Mouse (Mus musculus) cerebral cortex, adult 2 months (tissue): ENCODE measurements around the gene Gfra4.

Experiments used
- WGBS: fragments of 180-500 bp; shearing (Covaris S2); methylation state at CpG from one replicate; pipeline ENCODE4 v1.1.7; 2018; 5-methylcytosine and 5-hydroxymethylcytosine counted together

Gene Gfra4

DNA sequence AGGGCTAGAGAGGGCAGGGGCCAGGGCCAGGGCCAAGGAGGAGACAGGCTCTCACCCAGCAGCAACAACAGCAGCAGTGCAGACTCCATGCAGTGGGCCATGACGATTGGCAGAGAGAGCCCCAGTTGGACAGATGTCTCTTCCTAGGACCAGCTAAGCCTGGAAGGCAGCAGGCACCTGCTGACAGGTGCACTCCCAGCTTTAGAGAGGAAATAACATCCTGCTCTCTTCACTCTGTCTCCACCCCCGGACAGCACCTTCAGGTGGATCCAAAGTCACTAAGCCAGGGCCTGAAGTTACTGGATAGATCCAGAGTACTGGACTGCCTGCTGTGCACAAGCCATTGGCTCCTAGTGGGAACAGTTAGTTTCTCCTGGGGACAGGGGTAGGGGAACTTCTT lies at the start of gene Gfra4:
Gene Gfra4, minus strand, starts transcription at position 101 of the 400 bp plus-strand sequence.
- 73% methylated on average over 2 of the region's 2 CpGs for WGBS

DNA sequence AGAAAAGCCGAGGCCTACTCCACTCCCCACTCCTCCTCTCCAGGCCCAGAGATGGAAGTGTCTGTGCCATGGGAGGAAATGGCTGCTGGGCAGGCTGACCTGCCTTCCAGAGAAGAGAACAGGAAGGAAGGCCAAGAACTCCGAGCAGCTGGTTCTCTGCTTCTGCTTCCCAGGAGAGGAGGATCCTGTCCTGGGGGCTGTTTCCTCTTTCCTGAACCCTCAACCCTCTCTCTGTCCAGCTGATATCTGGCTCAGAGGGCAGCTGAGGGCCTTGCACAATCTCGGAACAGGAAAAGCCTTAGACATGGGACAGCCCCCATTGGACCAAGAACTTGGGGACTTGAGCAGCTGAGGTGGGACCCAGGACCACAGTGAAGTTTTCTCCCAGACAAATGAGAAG lies 48.0 kb upstream of the Gfra4 start:
- WGBS: 83% methylated on average over 3 of the region's 3 CpGs

DNA sequence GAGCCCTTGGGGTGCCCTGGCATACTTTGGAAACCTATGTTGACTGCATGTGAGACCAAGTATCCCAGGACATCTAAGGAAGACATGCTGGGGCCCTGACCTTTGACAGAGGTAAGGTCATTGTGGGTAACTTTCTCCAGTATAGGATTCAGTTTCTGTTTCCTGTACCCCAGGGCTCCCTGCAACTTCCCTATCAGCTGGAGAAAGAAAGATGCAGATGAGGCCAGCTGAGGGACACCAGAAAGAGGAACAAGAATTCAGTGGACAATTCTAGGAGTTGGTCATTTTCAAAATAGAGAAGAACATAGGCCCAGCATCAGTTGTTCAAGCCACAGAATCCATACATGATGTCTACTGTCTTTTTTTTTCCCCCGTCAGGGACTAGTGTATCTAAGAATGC lies 46.7 kb upstream of the Gfra4 start:
- 92% methylated on average over 1 of the region's 1 CpGs for WGBS

DNA sequence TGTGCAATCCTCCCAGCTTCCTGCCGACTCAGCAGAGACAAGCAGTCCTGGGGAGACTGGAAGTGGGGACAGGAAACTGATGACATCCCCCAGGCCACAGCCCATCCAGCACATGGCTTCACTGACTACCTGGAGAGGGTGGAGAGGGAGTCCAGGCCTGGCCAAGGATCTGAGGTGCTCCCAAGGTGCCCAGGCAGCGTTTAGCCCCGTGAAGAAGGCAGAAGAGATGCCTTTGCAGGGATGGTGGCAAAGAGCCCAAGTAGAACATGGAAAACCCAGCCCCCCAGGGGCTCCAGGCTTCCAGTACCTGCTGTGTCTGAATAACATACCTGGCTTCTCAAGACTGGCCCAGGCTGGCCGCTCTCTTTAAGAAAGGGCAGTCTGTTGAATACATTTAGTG lies 45.7 kb upstream of the Gfra4 start:
- WGBS: 86% methylated on average over 4 of the region's 4 CpGs

DNA sequence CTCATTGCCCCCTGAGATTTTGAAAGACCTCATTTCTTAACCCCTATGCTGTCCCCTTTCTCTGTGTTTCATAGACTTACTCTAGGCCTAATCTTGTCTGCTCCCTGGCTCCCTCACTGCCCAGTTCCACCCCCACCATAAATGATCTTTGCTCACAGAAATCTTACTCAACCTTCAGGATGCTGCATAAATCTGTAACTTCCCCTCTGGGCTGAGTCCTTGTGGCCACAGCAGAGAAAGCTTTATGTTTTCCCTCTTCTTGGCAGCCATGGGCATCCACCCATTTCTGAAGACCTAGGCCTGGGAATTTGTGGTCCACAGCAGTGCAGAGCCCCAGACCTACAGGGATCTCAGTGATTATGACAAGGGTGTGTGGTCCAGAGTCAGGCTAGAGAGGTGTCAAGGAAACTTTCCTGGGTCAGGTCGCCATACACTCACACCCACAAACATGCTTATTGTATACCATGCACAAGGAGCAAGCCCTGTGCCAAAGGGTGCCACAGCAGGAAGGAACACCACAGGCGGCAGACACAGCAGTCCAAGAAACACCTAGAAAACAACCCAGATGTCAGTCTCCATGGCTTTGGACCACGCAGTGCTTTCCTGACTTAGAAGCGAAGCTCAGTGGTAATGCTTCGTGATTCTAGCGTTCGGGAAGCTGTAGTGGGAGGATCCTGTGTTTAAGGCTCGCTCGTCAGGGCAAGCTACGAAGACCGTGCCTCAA lies 43.9 kb upstream of the Gfra4 start, which contains the start of gene Siglec1:
Gene Siglec1, minus strand, starts transcription at position 99 of the 724 bp plus-strand sequence.
- 85% methylated on average over 11 of the region's 11 CpGs for WGBS

DNA sequence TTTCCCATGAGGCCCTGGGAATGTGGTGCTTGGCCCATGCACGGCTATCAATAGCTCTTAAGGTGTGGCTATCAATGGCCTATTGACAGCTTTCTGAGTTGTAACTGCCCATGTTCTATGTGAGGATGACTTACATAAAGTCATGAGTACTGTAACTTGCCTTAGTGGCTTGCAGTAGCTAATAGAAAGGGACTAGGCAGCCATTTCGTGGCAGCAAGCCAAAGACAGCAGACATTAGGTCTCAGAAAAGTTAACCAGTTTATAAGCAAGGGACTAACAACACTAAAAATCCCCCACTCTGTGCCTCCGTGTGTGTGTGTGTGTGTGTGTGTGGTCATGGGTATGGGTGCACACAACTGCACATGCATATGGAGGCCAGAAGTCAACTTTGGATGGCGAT lies 41.3 kb upstream of the Gfra4 start:
- WGBS: 91% methylated on average over 4 of the region's 4 CpGs

DNA sequence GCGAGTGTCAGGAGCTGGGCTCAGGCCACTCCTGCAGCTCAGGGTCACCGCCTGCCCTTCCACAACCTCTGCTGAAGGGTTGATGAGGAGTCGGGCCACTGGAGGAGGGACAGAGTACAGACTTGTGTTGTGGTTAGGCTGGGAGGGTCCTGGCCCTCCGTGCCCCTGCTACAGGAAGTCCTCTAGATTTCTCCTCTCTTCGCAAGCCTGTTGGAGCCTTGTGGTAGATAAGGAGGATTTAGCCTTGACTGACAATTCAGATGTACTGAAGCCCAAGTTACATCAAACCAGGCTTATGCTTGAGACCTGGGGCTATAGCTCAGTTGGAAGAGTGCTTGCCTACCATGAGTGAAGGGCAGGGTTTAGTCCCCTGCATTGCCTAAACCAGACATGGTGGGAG lies 37.6 kb upstream of the Gfra4 start:
- 91% methylated on average over 5 of the region's 5 CpGs for whole genome bisulfite sequencing

DNA sequence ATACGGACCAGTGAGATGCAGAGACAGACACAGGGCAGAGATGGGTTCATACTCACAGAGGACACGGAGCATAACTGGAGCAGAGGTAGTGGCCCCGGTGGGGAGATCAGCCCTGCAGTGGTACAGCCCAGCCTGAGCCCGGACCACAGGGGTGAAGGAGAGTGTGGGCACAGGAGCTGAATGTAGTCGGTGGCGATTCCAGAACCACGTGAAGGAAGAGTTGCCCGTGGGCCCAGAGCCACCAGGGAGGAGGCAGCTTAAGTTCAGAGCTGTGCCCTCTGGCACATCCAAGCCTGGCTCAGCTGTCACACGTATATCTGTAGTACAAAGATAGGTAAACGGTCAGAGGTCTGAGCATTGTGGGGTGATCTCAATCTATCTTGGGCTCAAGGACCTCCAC lies 29.6 kb upstream of the Gfra4 start:
- WGBS: 91% methylated on average over 10 of the region's 10 CpGs

DNA sequence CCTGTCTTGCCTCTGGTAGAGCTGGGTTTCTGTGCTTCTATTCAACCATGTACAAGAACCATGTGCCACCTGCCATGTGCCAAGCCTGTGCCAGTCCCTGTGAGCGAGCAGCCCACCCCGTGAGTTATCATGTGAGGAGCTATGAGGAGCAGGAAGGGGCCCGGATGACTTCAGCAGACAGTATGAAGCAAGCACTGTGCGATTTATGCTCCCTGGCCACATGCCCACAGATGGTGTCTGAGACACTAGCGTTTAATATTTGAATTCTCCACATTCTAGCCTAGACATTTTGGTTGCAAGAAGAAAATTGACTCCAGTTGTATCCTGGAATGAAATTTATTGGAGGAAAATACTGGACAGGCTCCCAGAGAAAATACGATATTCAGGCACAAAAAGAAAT lies 24.6 kb upstream of the Gfra4 start:
- 56% methylated on average over 6 of the region's 6 CpGs for WGBS

DNA sequence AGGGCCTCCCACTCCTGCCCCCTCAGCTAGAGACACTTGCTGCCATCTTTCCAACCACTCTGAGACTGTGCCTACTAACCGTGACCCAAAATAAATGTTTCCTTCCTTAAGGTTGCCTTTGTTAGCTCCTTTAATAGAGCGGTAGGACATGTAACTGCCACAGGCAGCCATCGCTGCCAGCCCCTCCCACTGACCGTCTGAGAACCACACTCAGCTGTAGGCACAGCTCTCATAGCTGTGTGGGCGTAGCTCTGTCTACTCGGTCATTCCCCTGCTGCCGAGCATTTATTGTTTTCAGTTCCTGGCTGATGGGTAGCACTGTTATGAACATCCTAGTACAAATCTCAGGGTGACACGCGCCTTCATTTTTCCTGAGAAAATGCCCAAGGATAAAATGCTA lies 23.5 kb upstream of the Gfra4 start:
- 53% methylated on average over 9 of the region's 9 CpGs for WGBS

DNA sequence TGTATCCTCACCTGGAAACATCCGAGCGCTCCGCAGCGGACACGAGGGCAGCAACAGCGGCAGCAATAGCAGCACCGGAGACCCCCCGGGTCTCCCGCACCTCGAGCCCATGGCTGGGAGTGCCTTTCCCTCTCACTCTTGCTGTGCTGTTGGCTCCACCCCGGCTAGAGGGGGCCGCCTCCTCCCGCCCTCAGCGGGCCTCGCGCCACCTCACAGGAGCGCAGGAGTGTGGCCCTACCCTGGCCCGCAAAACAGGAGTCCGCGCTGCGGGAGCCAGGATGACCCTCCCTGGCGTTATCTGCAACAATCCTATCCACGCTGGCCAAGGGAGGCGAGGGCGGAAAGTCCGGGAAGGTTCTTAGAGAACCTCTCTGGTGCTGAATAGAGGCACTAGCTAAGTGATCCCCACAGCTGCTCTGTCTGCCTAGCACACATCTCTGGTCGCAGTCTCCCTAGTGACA lies 20.5 kb upstream of the Gfra4 start, which contains the start of gene Adam33:
Gene Adam33, minus strand, starts transcription at position 411 of the 461 bp plus-strand sequence.
- 7% methylated on average over 24 of the region's 27 CpGs for WGBS

DNA sequence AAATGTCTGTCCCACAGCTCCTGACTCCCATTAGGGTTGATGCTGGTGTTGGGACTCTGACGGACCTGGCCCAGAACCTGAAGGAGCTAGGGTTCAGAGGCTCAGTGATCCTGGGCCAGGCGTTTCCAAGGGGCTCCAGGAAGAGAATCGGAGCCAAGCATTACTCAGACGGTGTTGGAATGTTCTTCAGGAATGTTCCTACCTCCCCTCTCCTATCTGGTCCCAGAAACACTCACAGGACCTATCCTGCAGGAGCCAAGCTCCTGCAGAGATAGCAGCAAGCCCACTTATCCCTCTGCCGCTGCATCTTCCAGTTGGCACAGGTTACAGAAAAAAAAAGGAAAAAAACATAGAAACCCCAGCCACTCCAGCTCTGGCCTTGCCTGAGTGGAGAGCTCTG lies 18.7 kb upstream of the Gfra4 start:
- 67% methylated on average over 5 of the region's 5 CpGs for WGBS

DNA sequence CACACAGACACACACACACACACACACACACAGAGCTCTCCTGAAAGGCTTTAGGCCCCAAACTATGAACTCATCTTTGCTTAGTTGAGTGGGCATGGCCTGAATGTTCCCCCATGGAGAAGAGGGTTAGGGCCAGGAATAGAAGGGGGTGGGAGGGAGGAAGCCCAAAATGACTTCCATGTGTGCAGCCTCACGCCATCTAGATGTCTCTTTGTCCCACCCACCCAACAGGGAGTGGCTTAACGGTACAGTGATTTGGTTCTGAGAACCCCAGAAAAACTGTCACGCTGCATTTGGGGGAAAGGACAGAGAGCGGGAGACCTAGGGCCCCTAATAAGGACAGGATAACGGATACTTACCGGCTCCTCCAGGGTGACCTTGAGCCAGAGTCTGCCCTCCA lies 17.9 kb upstream of the Gfra4 start:
- WGBS: 67% methylated on average over 6 of the region's 6 CpGs

DNA sequence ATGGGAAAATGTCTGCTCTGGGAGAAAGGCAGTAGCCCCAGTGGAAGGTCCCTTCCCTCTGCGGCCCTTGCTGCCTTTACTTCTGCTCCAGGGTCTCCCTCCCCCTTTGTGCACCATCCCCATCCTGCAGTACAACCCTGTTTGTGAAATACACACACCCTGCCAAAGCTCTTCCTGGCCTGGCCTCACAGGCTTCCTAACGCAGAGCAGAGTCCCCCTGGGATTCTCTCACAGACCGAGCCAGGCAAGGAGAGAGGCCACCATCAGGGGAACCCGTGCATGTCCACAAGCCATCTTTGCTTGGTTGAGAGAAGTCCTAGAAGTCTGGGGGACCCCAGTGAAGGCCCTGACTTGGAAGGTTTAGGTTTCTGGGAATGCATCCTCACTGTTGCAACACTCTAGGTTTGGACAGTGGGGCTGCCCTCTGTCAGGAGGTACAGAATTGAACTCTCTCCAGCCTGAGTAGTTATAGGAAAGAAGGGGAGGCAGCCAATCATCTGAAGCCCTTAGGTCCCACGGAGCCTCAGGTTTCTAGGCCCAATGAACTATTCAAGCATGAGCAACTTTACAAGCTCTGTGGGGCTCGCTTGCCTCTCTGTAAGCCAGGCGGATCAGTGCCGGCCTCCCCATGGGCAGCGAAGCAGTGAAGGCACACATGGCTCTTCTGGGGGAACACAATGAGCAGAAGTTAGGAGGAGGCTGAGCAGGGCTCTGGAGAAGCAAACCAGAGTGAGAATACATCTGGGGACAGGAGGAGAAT lies 17.1 kb upstream of the Gfra4 start:
- 79% methylated on average over 9 of the region's 9 CpGs for whole genome bisulfite sequencing

DNA sequence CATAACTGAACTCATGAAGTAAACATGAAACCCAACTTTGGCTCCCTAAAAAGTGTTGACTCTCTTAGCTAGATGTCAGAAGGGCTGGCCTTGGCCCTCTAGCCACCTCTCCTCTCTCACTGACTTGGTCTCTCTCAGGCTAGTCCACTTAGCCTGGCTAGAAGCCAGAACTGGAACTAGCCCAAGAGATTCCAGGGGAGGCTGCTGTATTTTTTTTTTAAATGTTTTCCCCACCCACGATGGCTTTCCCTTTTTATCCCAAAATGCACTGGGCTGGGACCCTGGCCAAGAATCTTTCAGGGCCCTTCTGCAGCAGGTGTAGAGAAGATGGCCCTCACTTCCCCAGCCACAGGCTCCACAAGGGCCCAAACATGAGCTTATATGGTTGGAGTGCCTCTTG lies 16.5 kb upstream of the Gfra4 start:
- WGBS: 18% methylated on average over 1 of the region's 1 CpGs

DNA sequence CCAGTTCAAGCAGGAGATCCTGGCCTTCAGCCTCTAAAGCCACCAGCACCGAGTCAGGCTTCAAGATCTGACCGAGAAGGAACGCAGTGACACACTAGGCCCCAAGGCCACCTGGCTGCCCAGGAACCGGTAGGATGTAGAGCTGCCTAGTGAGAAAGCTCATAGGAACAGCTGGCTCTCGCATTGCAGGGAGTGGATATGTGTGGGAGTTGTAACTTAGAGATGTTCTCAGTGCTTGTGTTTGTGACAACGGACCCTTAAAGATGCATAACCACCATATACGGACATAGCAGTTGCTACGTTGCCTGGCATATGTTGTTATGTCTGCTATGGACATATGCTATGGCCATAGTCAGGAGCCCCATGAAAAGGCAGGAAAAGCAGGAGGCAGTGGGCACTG lies 15.8 kb upstream of the Gfra4 start:
- WGBS: 68% methylated on average over 8 of the region's 8 CpGs

DNA sequence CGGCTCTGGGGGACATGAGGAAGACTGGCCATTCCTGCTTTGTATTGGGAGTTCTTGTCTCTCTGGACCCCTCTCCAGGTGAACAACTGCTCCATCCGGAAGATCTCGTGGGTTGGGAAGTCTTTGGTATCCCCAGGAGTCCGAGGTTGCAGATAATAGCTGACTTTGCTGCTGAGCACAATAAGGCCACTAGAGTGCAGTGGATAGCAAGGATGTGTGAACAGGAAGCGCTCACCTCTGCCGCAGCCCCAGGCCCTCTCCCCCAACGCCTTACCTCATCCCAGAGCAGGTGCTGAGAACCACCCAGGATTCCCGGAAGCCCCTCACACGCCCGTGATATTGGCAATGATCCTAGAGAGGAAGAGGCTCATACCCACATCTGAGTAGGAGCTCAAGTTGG lies 13.3 kb upstream of the Gfra4 start:
- 12% methylated on average over 10 of the region's 10 CpGs for WGBS

DNA sequence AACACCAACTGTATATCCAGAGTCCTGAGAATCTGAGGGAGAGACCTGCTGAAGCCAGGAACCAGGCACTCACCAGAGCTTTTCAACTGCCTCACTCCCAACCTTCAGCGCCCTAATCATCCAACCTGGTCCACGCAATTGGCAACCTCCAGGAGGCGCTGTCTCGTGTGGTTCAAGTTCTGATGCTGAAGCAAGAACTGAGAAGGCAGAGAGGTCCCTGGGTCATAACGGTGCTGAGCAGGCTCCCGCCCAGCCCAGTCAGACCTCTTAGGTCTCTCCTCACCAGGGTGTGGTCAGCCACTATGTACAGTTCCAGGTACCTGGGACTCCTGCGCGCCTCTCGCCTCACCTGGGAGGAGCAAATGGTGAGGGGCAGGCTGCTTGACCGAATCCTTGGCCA lies 12.7 kb upstream of the Gfra4 start:
- WGBS: 10% methylated on average over 10 of the region's 10 CpGs

DNA sequence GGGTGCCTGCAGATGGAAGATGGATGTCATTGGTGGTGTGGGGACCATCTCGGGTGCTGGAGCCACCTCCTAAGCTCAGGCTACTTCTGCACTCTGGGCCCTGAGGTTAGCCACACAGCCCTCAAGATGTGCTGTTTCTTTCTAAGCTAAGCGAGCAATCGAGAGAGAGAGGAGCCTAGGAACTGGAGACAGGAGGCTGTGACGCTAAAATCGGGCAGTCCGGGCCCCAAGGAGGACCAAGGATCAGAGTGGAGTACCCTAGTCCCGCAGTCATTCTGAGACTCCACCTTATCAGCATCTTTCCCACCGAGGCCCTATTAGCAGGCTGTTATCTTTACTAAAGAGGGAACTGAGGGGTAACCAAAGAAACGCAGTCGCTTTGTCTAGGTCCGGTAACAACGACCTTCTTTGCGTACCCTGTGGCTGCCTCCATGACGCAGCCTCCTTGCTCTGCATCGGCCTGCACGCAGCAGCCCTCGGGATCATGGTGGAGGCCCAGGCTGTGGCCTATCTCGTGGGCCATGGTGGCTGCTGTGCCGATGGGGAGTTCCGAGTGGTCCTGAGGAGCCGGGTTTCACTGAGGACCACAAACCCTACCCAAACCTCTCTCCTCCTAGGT lies 11.9 kb upstream of the Gfra4 start:
- WGBS: 25% methylated on average over 21 of the region's 21 CpGs

DNA sequence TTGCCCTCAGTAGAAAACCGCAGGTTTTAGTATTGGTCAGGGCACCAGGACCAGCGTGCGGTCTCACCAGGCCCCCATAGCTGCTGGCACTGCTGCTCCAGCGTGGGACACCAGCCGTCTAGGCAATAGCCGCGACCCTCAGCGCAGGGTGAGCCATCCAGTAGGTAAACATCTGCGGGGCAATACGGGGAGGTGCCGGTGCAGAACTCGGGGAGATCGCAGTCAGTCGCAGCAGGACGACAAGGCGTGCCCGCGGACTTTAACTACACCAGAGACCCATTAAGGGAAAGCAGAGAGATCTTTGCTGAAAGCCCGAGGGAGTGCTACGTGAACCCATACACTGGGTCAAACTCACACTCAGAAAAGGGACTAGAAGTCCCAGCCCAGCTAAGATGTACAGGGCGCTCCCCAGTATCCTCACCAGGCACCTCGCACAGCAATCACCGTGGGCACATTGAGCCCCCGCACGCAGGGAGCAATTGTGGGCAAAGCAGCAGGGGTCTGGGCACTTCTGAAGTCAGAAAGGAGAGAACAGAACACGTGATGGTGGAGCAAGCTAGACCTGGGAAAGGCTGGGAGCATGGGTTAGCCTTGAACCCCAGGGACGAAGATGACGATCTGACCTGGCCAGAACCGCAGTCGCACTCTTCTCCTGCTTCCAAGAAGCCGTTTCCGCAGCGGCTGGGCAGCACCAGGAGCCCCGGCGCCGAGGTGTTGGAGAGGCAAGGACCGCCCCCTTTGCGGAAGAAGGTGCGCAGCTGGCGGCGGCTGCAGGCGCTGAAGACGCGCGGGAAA lies 11.2 kb upstream of the Gfra4 start:
- WGBS: 10% methylated on average over 45 of the region's 45 CpGs

DNA sequence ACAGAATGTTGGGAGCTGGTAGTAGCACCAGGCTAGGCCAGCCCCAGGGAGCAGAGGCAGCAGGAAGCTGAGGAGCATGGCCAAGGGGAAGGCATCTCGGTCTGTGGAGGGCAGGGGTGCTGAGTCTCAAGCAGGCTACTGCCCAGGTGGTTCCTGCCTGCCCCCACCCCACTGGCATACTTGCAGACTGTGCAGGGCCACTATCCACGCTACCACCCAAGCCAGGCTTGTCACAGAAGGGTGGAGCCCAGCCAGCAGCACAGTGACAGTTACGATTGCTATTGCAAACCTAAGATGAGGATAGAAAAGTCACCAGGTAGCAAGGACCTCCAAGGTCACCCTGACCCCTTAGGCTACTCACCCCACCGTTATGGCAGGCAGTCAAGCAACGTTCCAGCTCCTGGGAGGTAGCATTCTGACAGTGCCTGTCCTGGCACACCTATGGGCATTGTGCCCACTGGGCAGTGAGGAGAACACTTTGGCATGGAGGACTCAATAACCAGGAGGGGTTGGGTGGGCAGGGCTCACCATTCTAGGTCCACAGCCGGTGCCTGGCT lies 10.1 kb upstream of the Gfra4 start:
- 78% methylated on average over 6 of the region's 6 CpGs for WGBS

DNA sequence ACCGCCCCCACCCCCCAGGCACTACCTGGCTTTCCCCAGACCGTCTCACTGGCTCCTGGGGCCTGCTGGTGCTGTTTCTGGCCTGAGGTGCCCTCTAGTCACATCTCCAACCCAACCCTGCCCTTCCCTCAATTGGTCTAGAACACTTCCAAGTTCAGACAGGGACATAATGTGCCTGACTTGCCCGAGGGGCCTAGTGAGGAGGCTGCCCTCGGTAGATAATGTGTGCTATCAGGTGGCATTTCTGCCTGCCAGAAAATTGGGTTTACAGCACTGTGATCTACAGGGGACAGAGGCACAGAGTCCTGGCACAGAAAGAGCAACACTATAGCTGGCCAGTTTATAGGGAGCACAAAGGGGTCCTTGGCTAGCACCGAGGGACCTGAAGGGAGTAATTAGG lies 9.2 kb upstream of the Gfra4 start:
- 85% methylated on average over 5 of the region's 5 CpGs for WGBS
